Mouse (Mus musculus): ENCODE results near the gene Nrn1l. TPM values are rescaled to one million over a fixed set of nuclear protein-coding genes. Genes with fewer than 3 reads are reported as not detected.

Nrn1l gene
- polyA plus RNA-seq, 1 experiment = 1.7 TPM

Other genes with a start within 250 kb of the Nrn1l start
- gene Carmil2, start 207.3 kb upstream of the Nrn1l start, polyA plus RNA-seq (2012; rRNA removed) = 0.60 and 0.81 TPM in 2 replicates
- 31.7 and 35.4 TPM in 2 replicates for gene Acd, start 192.5 kb upstream of the Nrn1l start, polyA plus RNA-seq (2012; rRNA removed)
- gene Pard6a, start 192.4 kb upstream of the Nrn1l start, polyA plus RNA-seq (2012; rRNA removed) = 23.5 and 24.1 TPM in 2 replicates
- gene 4933405L10Rik, start 185.9 kb upstream of the Nrn1l start, polyA plus RNA-seq (2012; rRNA removed) = 0.15 TPM in 1 of 2 replicates, not detected in the other
- 5.8 and 8.4 TPM in 2 replicates for gene Enkd1, start 185.4 kb upstream of the Nrn1l start, polyA plus RNA-seq (2012; rRNA removed)
- 5.3 and 6.7 TPM in 2 replicates for gene Gfod2, start 134.9 kb upstream of the Nrn1l start, polyA plus RNA-seq (2012; rRNA removed)
- gene Ranbp10, start 66.2 kb upstream of the Nrn1l start, polyA plus RNA-seq (2012; rRNA removed) = 20.0 and 20.4 TPM in 2 replicates
- gene Tsnaxip1, start 65.8 kb upstream of the Nrn1l start, polyA plus RNA-seq (2012; rRNA removed) = 1.1 and 1.2 TPM in 2 replicates
- gene Cenpt, start 40.3 kb upstream of the Nrn1l start, polyA plus RNA-seq (2012; rRNA removed) = 18.9 and 23.0 TPM in 2 replicates
- 44.3 and 46.8 TPM in 2 replicates for gene Thap11, start 38.4 kb upstream of the Nrn1l start, polyA plus RNA-seq (2012; rRNA removed)
- 23.5 and 25.7 TPM in 2 replicates for gene Nutf2, start 33.0 kb upstream of the Nrn1l start, polyA plus RNA-seq (2012; rRNA removed)
- gene Edc4, start 12.7 kb upstream of the Nrn1l start, polyA plus RNA-seq (2012; rRNA removed) = 54.3 and 63.5 TPM in 2 replicates
- gene Pskh1, start 6.9 kb downstream of the Nrn1l start, polyA plus RNA-seq (2012; rRNA removed) = 47.8 and 51.9 TPM in 2 replicates
- 1.5 and 7.4 TPM in 2 replicates for gene Ctrl, start 40.3 kb downstream of the Nrn1l start, polyA plus RNA-seq (2012; rRNA removed)
- 69.8 and 91.4 TPM in 2 replicates for gene Psmb10, start 44.9 kb downstream of the Nrn1l start, polyA plus RNA-seq (2012; rRNA removed)
- gene Lcat, start 49.8 kb downstream of the Nrn1l start, polyA plus RNA-seq (2012; rRNA removed) = 2.3 and 2.6 TPM in 2 replicates
- 46.8 and 56.3 TPM in 2 replicates for gene Slc12a4, start 72.5 kb downstream of the Nrn1l start, polyA plus RNA-seq (2012; rRNA removed)
- 0.92 and 1.7 TPM in 2 replicates for gene Dpep3, start 85.9 kb downstream of the Nrn1l start, polyA plus RNA-seq (2012; rRNA removed)
- 14.5 and 14.6 TPM in 2 replicates for gene Dus2, start 97.8 kb downstream of the Nrn1l start, polyA plus RNA-seq (2012; rRNA removed)
- not detected in 2 replicates for gene Dpep2nb, start 112.4 kb downstream of the Nrn1l start, polyA plus RNA-seq (2012; rRNA removed)
- 8.9 and 9.9 TPM in 2 replicates for gene Ddx28, start 118.3 kb downstream of the Nrn1l start, polyA plus RNA-seq (2012; rRNA removed)
- 23.5 and 26.6 TPM in 2 replicates for gene Nfatc3, start 165.3 kb downstream of the Nrn1l start, polyA plus RNA-seq (2012; rRNA removed)
- 59.5 and 80.6 TPM in 2 replicates for gene Esrp2, start 243.4 kb downstream of the Nrn1l start, polyA plus RNA-seq (2012; rRNA removed)

Data from gonadal fat pad, adult 2 months (tissue).